Mouse (Mus musculus) liver, adult (tissue): ENCODE results near the gene Rtkn2.

ENCODE experiments used
- GATA4 ChIP-seq: IDR thresholded peaks from 2 replicates; pipeline ENCODE4 v1.6.1; 2014; ENCODE audit warnings: mild to moderate bottlenecking, low read length; ENCODE audit not compliant: insufficient replicate concordance

Rtkn2 gene

DNA sequence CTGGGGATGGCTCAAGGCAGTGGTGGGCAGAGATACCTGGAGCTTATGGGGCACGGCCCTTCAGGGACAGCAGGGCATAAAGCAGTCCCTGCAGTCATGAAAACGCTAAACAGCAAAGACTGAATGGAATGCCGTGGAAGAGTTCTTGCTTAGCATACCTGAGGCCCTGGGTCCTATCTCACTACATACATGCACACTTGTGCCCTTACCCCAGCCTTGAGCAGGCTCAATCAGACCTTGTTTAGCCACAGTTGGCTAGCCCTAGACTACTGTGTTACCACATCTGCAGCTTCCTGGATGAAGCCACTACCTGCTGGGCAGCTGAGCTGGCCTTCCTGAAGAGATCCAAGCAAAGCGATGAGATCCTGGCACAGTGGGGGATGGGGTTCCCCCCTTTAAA lies 93.3 kb downstream of the Rtkn2 start:
- TF ChIP-seq GATA4, result no peak

GRCm38 (mm10) chr10:68074291-68074690 lies 94.9 kb downstream of the Rtkn2 start:
- TF ChIP-seq GATA4, result no peak

- TF ChIP-seq GATA4, result no peak
These were observed 95.8 kb downstream of the Rtkn2 start for GRCm38 (mm10) chr10:68075181-68075580.

DNA sequence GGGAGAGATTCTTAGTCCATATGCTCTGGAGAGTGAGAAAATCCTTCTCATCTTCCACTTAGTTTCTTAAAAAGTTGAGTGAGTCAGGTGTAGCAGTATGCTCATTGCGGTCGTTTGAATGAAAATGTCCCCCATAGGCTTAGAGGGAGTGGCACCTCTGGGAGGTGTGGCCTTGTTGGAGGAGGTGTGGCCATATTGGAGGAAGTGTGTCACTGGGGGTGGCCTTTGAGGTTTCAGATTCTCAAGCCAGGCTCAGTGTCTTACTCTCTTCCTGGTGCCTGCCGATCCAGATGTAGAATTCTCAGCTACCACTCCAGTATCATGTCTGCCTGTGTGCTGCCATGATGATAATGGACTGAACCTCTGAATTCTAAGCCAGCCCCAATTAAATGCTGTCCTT lies 99.3 kb downstream of the Rtkn2 start:
- no peak for TF ChIP-seq GATA4

DNA sequence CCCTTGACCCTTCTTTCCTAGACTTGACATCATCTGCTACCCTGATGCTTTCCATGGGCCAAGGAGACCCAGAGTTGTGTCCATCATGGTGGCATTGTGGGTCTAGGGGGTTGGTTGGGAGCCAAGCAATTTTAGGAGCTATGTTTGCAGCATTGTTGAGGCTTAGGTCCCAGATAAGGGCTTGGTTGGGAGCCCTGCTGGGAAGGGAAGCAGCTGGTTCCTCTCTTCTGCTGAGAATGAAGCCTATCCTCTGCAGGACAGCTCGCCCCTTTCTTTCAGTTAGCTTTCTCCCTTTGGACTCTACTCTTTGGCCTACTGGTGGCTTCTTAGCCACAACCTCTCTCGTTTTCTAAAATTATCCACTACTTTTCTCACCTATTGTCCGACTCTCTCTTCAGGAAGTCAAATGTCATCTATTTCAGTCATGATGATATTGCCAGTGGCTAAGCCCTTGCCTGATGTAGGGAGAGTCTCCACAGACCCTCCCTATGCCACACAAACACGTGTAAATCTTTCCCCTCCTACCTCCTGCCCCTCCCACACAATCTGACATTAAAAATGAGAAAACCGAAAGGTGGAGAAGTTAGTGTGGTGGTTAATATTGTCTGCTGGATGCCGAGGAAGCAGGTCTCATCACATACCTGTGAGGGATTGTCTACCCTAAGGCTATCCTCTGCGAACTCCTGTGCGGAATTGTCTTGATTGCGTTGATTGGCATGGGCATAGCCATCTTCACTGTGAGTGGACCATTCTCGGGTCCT lies 100.7 kb downstream of the Rtkn2 start:
- no peak for TF ChIP-seq GATA4

- no peak for TF ChIP-seq GATA4
These were observed 102.3 kb downstream of the Rtkn2 start for GRCm38 (mm10) chr10:68081712-68082111.

DNA sequence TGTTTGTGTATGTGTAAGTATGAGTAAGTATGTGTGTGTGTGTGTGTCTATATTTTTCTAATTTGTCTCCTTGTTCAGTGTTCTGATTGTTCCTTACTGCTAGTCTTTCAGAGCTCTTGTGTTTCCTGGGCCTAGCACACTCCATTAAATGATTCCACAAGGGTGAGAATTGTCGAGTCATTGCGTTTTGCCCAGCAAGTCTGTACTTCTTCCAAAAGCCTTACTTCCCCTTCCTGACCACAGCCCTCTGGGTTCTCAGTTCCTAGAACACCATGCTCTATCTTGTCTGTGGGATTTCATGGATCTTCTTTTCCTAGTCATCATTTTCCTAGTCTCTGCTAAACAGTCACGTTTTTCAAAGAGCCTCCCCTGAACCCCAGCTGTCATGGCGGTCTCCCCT lies 106.2 kb downstream of the Rtkn2 start:
- no peak for TF ChIP-seq GATA4

DNA sequence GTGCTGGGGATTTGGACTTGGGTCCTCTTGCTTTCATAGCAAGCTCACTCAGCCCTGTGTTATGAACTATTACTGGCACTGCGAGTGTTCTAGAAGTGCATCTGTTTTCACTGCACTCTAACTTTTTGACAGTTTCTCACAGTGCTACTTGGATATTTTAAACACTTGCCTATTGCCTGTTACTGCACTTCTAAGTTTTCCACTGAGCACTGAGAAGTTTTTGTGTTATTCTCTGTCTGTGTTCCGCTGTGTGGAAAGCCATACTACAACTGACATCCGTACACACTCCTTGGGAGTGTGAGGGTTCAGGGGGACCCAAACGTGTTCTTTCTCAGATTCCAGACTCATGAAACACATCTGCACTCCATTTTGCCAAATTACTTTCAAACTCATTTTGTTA lies 107.6 kb downstream of the Rtkn2 start:
- TF ChIP-seq GATA4, result no peak

DNA sequence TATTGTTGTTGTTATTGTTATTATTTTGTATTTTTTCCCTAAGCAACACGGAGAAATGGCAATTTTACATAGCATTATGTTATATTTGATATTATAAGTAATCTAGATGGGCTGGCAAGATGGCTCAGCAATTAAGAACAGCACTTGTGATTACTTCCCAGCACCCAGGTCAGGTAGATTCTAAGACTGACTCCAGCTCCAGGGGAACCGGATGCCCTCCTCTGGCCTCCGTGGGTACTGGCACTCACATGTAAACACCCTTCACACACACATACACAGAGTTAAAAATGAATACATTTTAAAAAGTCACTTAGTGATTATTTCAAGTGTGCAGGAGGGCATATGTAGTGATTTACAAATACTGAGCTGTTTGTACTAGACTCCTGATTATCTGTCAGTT lies 108.4 kb downstream of the Rtkn2 start:
- TF ChIP-seq GATA4, result no peak

- TF ChIP-seq GATA4, result no peak
These were observed 110.2 kb downstream of the Rtkn2 start for GRCm38 (mm10) chr10:68089435-68090196.

GRCm38 (mm10) chr10:68090197-68090535 lies 110.8 kb downstream of the Rtkn2 start:
- no peak for TF ChIP-seq GATA4

- peak; percentile 51 for TF ChIP-seq GATA4
These were observed 111.2 kb downstream of the Rtkn2 start for GRCm38 (mm10) chr10:68090544-68090943.

- no peak for TF ChIP-seq GATA4
These were observed 111.6 kb downstream of the Rtkn2 start for GRCm38 (mm10) chr10:68091011-68091410.

- no peak; the same call in 1 of the 2 replicates for TF ChIP-seq GATA4
These were observed 112.5 kb downstream of the Rtkn2 start for GRCm38 (mm10) chr10:68091840-68092239.

GRCm38 (mm10) chr10:68093496-68093895 lies 114.1 kb downstream of the Rtkn2 start:
- no peak for TF ChIP-seq GATA4

DNA sequence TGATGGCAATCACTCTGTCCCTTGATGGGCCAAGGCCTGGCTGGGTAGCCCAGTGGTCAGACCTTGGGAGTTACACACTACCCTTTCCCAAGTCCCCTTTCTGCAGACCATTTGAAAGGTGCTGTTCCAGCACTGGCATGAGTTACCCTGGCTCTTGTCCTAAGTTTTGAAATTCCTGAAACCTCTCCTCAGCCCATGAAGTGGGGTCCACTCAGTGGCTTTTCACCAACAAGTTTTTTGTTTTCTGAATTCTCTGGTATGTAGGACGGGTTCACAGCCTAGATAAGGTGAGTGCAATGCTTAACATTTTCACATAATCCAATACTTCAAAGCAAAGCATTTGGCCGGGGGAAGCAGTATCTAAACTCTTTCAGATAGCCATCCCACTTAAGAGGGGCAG lies 115.8 kb downstream of the Rtkn2 start:
- no peak for TF ChIP-seq GATA4
